Mouse (Mus musculus) liver, embryonic 15.5 days (tissue): ENCODE results near the gene Adarb1. TPM values are rescaled to one million over a fixed set of nuclear protein-coding genes. Genes with fewer than 3 reads are reported as not detected.

ENCODE experiments used
- ATAC-seq: fragments of 200-750 bp; cut with Nextera tagmentation; 2 replicates; pipeline ENCODE4 v1.8.0; 2017; ENCODE audit warnings: moderate number of reproducible peaks, mild to moderate bottlenecking, moderate library complexity; ENCODE audit not compliant: insufficient read depth
- H3K27ac ChIP-seq: fragments of 300-500 bp; sonication (generic); replicated peaks from 2 replicates; pipeline ENCODE4 v1.5.1; 2015; ENCODE audit warnings: mild to moderate bottlenecking, inconsistent platforms
- H3K27me3 ChIP-seq: fragments of 300-500 bp; sonication (generic); 2 replicates; pipeline ENCODE4 v1.6.1; 2015; ENCODE audit warnings: mild to moderate bottlenecking, inconsistent platforms
- H3K36me3 ChIP-seq: fragments of 300-500 bp; sonication (generic); replicated peaks from 2 replicates; pipeline ENCODE4 v1.6.1; 2015; ENCODE audit warnings: moderate library complexity, mild to moderate bottlenecking, inconsistent platforms
- H3K4me1 ChIP-seq: fragments of 300-500 bp; sonication (generic); replicated peaks from 2 replicates; pipeline ENCODE4 v1.6.1; 2015; ENCODE audit warnings: inconsistent platforms
- H3K4me2 ChIP-seq: fragments of 300-500 bp; sonication (generic); 2 replicates; pipeline ENCODE4 v1.6.1; 2015; ENCODE audit warnings: moderate library complexity, mild to moderate bottlenecking, inconsistent platforms
- H3K4me3 ChIP-seq: fragments of 300-500 bp; sonication (generic); replicated peaks from 2 replicates; pipeline ENCODE4 v1.5.1; 2015; ENCODE audit warnings: mild to moderate bottlenecking, inconsistent platforms
- H3K9ac ChIP-seq: fragments of 300-500 bp; sonication (generic); 2 replicates; pipeline ENCODE4 v1.6.1; 2015; ENCODE audit warnings: moderate library complexity, mild to moderate bottlenecking, inconsistent platforms
- H3K9me3 ChIP-seq: fragments of 300-500 bp; sonication (generic); replicated peaks from 2 replicates; pipeline ENCODE4 v1.6.1; 2016; ENCODE audit warnings: inconsistent platforms
- WGBS: fragments of 180-500 bp; shearing (Covaris S2); methylation state at CpG from one replicate; pipeline ENCODE4 v1.1.7; 2015; ENCODE audit warnings: mixed read lengths; ENCODE audit not compliant: insufficient replicate concordance; 5-methylcytosine and 5-hydroxymethylcytosine counted together
- polyA plus RNA-seq: library from polyadenylated mRNA; unstranded; fragments of >200 nt; fragmentation: Nextera tagmentation; extraction: Ambion mirVana; gene quantifications from 2 replicates; pipeline ENCODE4 v1.2.1, GENCODE M21; 2015

Adarb1 gene
- polyA plus RNA-seq, 1 experiment from 2014 or later: 1.6 TPM

- Histone ChIP-seq H3K4me3 (peak overlapping the region; percentile 98), H3K36me3 (peaks cover 49% of the 10 kb centered on the region), H3K27me3 (peaks cover 4% of the 10 kb centered on the region; the same call in 1 of the 2 replicates), H3K9me3 (no peaks in the 10 kb centered on the region), H3K27ac (no peak overlapping the region), H3K4me1 (peaks cover 23% of the 10 kb centered on the region), H3K9ac (peak overlapping the region; percentile 91; the same call in 1 of the 2 replicates), H3K4me2 (peak overlapping the region; percentile 91)
- no peak for ATAC-seq
- 77% methylated on average over 17 of the region's 17 CpGs for WGBS
Observed at GRCm38 (mm10) chr10:77260166-77260875, 157.7 kb downstream of the Adarb1 start.

DNA sequence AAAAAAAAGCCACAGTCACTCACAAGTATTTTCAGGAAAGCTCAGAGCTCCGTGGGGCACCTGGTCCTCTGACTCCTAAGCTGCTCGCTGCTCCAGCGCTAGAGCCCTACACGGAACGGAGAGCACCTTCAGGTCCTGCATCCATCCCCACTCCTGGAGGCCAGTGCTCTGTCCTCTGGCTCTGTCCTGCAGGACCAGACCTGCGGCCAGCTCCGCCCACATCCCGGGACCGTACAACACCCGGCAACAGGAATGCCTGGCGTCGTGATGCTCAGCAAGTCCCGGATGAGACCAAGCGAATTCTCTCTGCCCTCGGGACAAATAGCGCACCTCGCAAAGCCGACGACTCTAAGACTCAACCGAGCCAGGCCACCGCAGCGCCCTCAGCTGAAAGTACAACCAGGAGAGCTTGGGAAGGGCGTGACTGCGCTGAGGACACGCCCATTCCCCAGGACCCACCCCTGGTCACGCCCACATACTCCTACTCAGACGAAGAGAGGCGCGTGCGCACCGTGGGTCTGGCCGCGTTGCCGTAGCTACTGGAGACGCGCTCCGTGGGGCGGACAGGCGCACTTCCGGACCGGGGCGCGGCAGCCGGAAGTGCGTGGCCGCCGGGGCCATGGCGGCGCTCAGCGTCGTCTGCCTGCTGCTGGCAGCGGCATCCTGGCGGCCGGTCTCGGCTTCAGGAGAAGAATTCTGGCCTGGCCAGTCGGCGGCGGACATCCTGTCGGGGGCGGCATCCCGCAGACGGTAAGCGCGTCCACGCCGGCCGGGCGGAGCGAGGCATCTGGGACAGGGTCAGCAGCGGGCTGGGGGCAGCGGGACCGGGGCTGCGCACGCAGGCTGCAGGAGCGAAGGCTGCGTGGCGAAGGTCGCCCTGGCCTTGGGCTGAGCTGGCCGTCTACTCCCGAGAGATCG lies 159.1 kb downstream of the Adarb1 start, which contains the start of gene Pofut2:
Pofut2 (plus strand) TSS at position 515 of the 918 bp plus-strand sequence.
- Histone ChIP-seq H3K36me3 (peaks cover 35% of the 10 kb centered on the region), H3K4me3 (peak within 1 kb of the TSS; percentile 98), H3K27ac (peak within 1 kb of the TSS; percentile 83), H3K27me3 (peaks cover 4% of the 10 kb centered on the region; the same call in 1 of the 2 replicates), H3K4me2 (peak within 1 kb of the TSS; percentile 91), H3K4me1 (peaks cover 23% of the 10 kb centered on the region), H3K9me3 (no peaks in the 10 kb centered on the region), H3K9ac (peak within 1 kb of the TSS; percentile 91)
- ATAC-seq: peak; percentile 98
- WGBS: under 1% methylated on average over 81 of the region's 81 CpGs

GRCm38 (mm10) chr10:77258041-77258590 lies 160.0 kb downstream of the Adarb1 start:
- ATAC-seq: no peak
- H3K9ac ChIP-seq: peak overlapping the region; percentile 69
- H3K27me3 ChIP-seq: peaks cover 11% of the 10 kb centered on the region; the same call in 1 of the 2 replicates
- H3K27ac ChIP-seq: no peak overlapping the region
- H3K4me1 ChIP-seq: peaks cover 23% of the 10 kb centered on the region
- H3K9me3 ChIP-seq: no peaks in the 10 kb centered on the region
- H3K36me3 ChIP-seq: peaks cover 27% of the 10 kb centered on the region
- WGBS: 45% methylated on average over 4 of the region's 4 CpGs
- H3K4me2 ChIP-seq: peak overlapping the region; percentile 91
- H3K4me3 ChIP-seq: peak overlapping the region; percentile 98

- Histone ChIP-seq H3K27me3 (peaks cover 13% of the 10 kb centered on the region; the same call in 1 of the 2 replicates), H3K4me2 (no peak overlapping the region), H3K4me3 (no peak overlapping the region), H3K9ac (no peak overlapping the region), H3K36me3 (peaks cover 3% of the 10 kb centered on the region; the same call in 1 of the 2 replicates), H3K4me1 (peaks cover 42% of the 10 kb centered on the region), H3K27ac (no peak overlapping the region), H3K9me3 (no peaks in the 10 kb centered on the region)
- ATAC-seq: no peak
- 77% methylated on average over 3 of the region's 3 CpGs for WGBS
Observed at GRCm38 (mm10) chr10:77255676-77256075, 162.4 kb downstream of the Adarb1 start.

- no peaks in the 10 kb centered on the region for H3K36me3 ChIP-seq
- 71% methylated on average over 3 of the region's 3 CpGs for WGBS
- ATAC-seq: no peak
- H3K27me3 ChIP-seq: peaks cover 13% of the 10 kb centered on the region; the same call in 1 of the 2 replicates
- H3K9me3 ChIP-seq: no peaks in the 10 kb centered on the region
- no peak overlapping the region for H3K27ac ChIP-seq
- H3K4me1 ChIP-seq: peaks cover 41% of the 10 kb centered on the region
- no peak overlapping the region for H3K4me3 ChIP-seq
- no peak overlapping the region for H3K9ac ChIP-seq
- no peak overlapping the region for H3K4me2 ChIP-seq
Observed at GRCm38 (mm10) chr10:77255231-77255630, 162.8 kb downstream of the Adarb1 start.

DNA sequence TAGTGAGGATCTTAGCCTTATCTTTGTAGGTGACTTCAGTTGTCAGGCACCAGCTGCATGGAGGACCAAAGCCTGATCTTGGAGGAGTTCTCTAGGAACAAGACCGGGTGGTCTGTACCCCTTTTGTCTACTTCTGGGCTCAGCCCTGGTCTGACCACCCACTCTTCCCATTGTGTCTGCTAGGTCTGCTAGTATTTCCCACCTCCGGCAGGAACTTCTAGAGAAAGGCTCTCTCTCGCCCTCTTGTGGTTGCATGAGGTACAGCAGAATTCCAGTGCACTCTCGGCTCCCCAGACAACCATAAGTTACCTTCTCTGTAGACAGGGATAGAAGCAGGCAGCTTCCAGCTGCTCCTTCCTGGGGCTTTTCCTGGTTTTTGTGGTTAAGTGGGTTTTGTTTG lies 165.3 kb downstream of the Adarb1 start:
- Histone ChIP-seq H3K4me2 (peak overlapping the region; percentile 20; the same call in 1 of the 2 replicates), H3K36me3 (no peaks in the 10 kb centered on the region), H3K27ac (0 out of 2 replicates have a peak overlapping the region, but pooled peaks have one; percentile 24), H3K9ac (no peak overlapping the region), H3K4me1 (peaks cover 25% of the 10 kb centered on the region), H3K27me3 (peaks cover 13% of the 10 kb centered on the region; the same call in 1 of the 2 replicates), H3K4me3 (no peak overlapping the region), H3K9me3 (no peaks in the 10 kb centered on the region)
- ATAC-seq: peak; percentile 29; the same call in 1 of the 2 replicates
- 0% methylated on average over 4 of the region's 4 CpGs for WGBS

DNA sequence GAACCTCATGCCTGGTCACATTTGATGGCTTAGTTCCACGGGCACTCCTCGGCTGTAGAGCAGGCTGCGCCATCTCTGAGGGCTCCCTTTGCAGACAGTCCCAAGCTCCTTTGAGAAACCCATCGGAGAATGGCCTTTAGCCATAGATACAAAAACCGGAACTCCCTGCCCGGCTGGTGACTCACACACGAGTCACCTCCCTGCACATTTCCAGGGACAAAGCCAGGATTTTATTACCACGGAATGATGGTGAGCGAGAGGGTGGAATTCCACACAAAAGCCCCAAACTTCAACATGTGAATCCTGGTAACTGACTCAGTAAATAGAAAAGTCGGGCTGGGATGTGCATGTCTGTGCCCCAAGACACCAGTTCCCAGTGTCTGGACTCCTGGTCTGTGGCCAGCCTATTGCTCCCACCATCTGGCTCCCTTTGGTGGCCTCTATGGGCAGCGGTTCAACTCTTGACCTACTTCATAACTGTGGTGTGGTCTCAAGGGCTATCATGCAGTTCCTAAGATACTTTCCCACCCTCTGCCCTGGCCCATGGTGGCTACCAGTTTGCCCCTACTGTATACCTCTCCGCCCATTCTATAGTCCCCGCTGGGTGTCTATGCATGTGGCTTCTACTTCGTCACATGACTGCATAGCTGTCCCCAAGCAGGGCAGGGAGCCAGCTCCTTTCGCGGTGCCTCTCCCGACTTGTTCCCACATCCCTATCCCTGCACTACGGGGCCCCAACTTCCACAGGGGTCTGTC lies 166.1 kb downstream of the Adarb1 start:
- Histone ChIP-seq H3K4me2 (0 out of 2 replicates have a peak overlapping the region, but pooled peaks have one; percentile 20), H3K4me1 (peaks cover 25% of the 10 kb centered on the region), H3K27me3 (peaks cover 9% of the 10 kb centered on the region; the same call in 1 of the 2 replicates), H3K4me3 (no peak overlapping the region), H3K27ac (0 out of 2 replicates have a peak overlapping the region, but pooled peaks have one; percentile 24), H3K9ac (no peak overlapping the region), H3K36me3 (no peaks in the 10 kb centered on the region), H3K9me3 (no peaks in the 10 kb centered on the region)
- 58% methylated on average over 18 of the region's 18 CpGs for WGBS
- ATAC-seq: no peak; the same call in 1 of the 2 replicates

DNA sequence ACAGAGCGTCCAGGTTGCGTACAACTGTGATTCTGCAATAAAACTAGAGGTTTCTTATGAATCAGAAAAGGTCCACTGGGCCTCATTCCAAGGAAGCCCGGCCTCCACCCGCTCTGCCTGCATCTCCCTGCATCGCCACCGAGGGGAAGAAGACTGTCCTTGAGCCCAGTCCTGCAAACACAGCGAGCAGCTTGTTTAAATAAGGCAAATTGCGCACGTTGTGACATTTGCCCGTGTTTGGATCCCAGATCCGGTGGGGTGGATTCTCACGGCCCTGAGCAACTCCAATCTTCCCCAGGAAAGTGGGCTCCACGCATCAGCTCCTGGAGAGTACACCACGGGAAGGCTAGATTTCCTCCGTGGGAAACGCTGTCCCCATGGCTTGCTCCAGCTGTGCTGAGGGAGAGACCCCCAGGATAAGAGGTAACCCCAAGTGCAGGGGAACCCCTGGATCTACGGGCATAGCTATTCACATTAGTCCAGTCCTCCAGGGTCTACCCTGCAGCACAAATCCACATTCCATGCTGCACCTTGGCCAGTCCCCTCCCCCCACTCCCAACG lies 166.8 kb downstream of the Adarb1 start:
- Histone ChIP-seq H3K4me1 (peaks cover 25% of the 10 kb centered on the region), H3K4me3 (no peak overlapping the region), H3K9me3 (no peaks in the 10 kb centered on the region), H3K4me2 (peak overlapping the region; percentile 20; the same call in 1 of the 2 replicates), H3K36me3 (no peaks in the 10 kb centered on the region), H3K9ac (no peak overlapping the region), H3K27me3 (peaks cover 12% of the 10 kb centered on the region; the same call in 1 of the 2 replicates), H3K27ac (no peak overlapping the region)
- no peak for ATAC-seq
- WGBS: 61% methylated on average over 18 of the region's 18 CpGs

- H3K9ac ChIP-seq: no peak overlapping the region
- no peak for ATAC-seq
- H3K9me3 ChIP-seq: no peaks in the 10 kb centered on the region
- peaks cover 34% of the 10 kb centered on the region for H3K4me1 ChIP-seq
- no peak overlapping the region for H3K27ac ChIP-seq
- peaks cover 14% of the 10 kb centered on the region; the same call in 1 of the 2 replicates for H3K27me3 ChIP-seq
- no peaks in the 10 kb centered on the region for H3K36me3 ChIP-seq
- WGBS: 83% methylated on average over 7 of the region's 7 CpGs
- no peak overlapping the region for H3K4me2 ChIP-seq
- no peak overlapping the region for H3K4me3 ChIP-seq
Observed at GRCm38 (mm10) chr10:77247707-77248106, 170.4 kb downstream of the Adarb1 start.

- WGBS: 77% methylated on average over 5 of the region's 5 CpGs
- Histone ChIP-seq H3K27ac (no peak overlapping the region), H3K4me1 (peaks cover 34% of the 10 kb centered on the region), H3K9ac (no peak overlapping the region), H3K9me3 (no peaks in the 10 kb centered on the region), H3K4me3 (no peak overlapping the region), H3K36me3 (no peaks in the 10 kb centered on the region), H3K27me3 (peaks cover 14% of the 10 kb centered on the region; the same call in 1 of the 2 replicates), H3K4me2 (no peak overlapping the region)
- ATAC-seq: no peak
Observed at GRCm38 (mm10) chr10:77247048-77247447, 171.0 kb downstream of the Adarb1 start.
